Mouse (Mus musculus): ENCODE data around the gene Rnps1.

Gene Rnps1

GRCm38 (mm10) chr17:24469910-24470602 lies 55.7 kb downstream of the Rnps1 start, which contains the start of the genes E4f1 and Pgp:
Gene E4f1, minus strand, starts transcription at chr17:24470313.
Gene Pgp, plus strand, starts transcription at chr17:24470392.
- peak; percentile 97 for DNase-seq (ENCODE audit: low read depth, low spot score)

- DNase-seq (ENCODE audit: low read depth, low spot score): peak; percentile 44
These were observed 56.5 kb downstream of the Rnps1 start for GRCm38 (mm10) chr17:24470701-24471527.

- DNase-seq (ENCODE audit: low read depth, low spot score): peak; percentile 71
These were observed 58.1 kb downstream of the Rnps1 start for GRCm38 (mm10) chr17:24472512-24472911.

- no peak for DNase-seq (ENCODE audit: low read depth, low spot score)
These were observed 59.4 kb downstream of the Rnps1 start, which contains the start of gene Bricd5 for GRCm38 (mm10) chr17:24473612-24474275. Gene Bricd5, plus strand, starts transcription at chr17:24473884.

GRCm38 (mm10) chr17:24474557-24474956 lies 60.2 kb downstream of the Rnps1 start:
- no peak for DNase-seq (ENCODE audit: low read depth, low spot score)
